Mouse (Mus musculus): Measurements from ENCODE around the gene Sema6d.

- TF ChIP-seq CTCF (IDR thresholded peaks at IDR 0.05; ENCODE audit: borderline replicate concordance, extremely low read depth, insufficient read depth, insufficient read length) (no peak), POLR2A (IDR thresholded peaks at IDR 0.05; ENCODE audit: borderline replicate concordance, extremely low read depth, insufficient read depth, insufficient read length, poor library complexity, severe bottlenecking) (no peak)
Observed at GRCm38 (mm10) chr2:124684481-124684901, 594.7 kb downstream of the Sema6d start.

All from brain, embryonic 14.5 days (tissue).